Mouse (Mus musculus) spleen, adult 12 weeks (tissue): Measurements from ENCODE around the gene A830005F24Rik.
"Not testable (repeated sequence)": the region's sequence is repeated elsewhere in the genome, so short reads cannot be mapped to it uniquely, and the experiment has no call there.

ENCODE experiments used
- DNase-seq: peaks from one replicate; pipeline ENCODE4 v3.0.0; 2022; ENCODE audit warnings: low spot score

The A830005F24Rik gene

GRCm38 (mm10) chr13:48513003-48513929 is at the start of gene A830005F24Rik, which contains the start of gene Zfp169:
Gene A830005F24Rik (plus strand): TSS chr13:48513570.
Gene Zfp169 (minus strand): TSS chr13:48513451.
- DNase-seq, result peak; percentile 70

- peak; percentile 3 for DNase-seq
Observed at GRCm38 (mm10) chr13:48464170-48464569, 49.2 kb upstream of the A830005F24Rik start.

GRCm38 (mm10) chr13:48466186-48466585 is 47.2 kb upstream of the A830005F24Rik start:
- DNase-seq, result no peak

GRCm38 (mm10) chr13:48468656-48469180 is 44.7 kb upstream of the A830005F24Rik start:
- no peak for DNase-seq

- DNase-seq, result no peak
Observed at GRCm38 (mm10) chr13:48483606-48484005, 29.8 kb upstream of the A830005F24Rik start.

- DNase-seq, result no peak
Observed at GRCm38 (mm10) chr13:48490396-48491182, 22.8 kb upstream of the A830005F24Rik start.

GRCm38 (mm10) chr13:48493183-48493582 is 20.2 kb upstream of the A830005F24Rik start:
- DNase-seq, result no peak

GRCm38 (mm10) chr13:48497693-48498221 is 15.6 kb upstream of the A830005F24Rik start:
- no peak for DNase-seq

- DNase-seq, result no peak
Observed at GRCm38 (mm10) chr13:48498676-48499075, 14.7 kb upstream of the A830005F24Rik start.

- DNase-seq, result no peak
Observed at GRCm38 (mm10) chr13:48502422-48502821, 10.9 kb upstream of the A830005F24Rik start.

GRCm38 (mm10) chr13:48508661-48509060 is 4.7 kb upstream of the A830005F24Rik start:
- DNase-seq, result no peak

- DNase-seq, result no peak
Observed at GRCm38 (mm10) chr13:48515861-48516260, 2.5 kb downstream of the A830005F24Rik start.

- not testable (repeated sequence) for DNase-seq
Observed at GRCm38 (mm10) chr13:48519122-48519521, 5.8 kb downstream of the A830005F24Rik start.

GRCm38 (mm10) chr13:48525745-48526144 is 12.4 kb downstream of the A830005F24Rik start:
- DNase-seq, result no peak

GRCm38 (mm10) chr13:48528123-48528871 is 14.9 kb downstream of the A830005F24Rik start:
- no peak for DNase-seq

- no peak for DNase-seq
Observed at GRCm38 (mm10) chr13:48529028-48529427, 15.7 kb downstream of the A830005F24Rik start.

- no peak for DNase-seq
Observed at GRCm38 (mm10) chr13:48530685-48531084, 17.3 kb downstream of the A830005F24Rik start.

GRCm38 (mm10) chr13:48531448-48531847 is 18.1 kb downstream of the A830005F24Rik start:
- no peak for DNase-seq

GRCm38 (mm10) chr13:48533441-48533840 is 20.1 kb downstream of the A830005F24Rik start:
- no peak for DNase-seq

GRCm38 (mm10) chr13:48540488-48540887 is 27.1 kb downstream of the A830005F24Rik start:
- DNase-seq, result no peak

GRCm38 (mm10) chr13:48544391-48544790 is 31.0 kb downstream of the A830005F24Rik start:
- DNase-seq, result no peak
